Mouse (Mus musculus): ENCODE results near the gene Ryr1.

GRCm38 (mm10) chr7:29141416-29141815, 16.4 kb upstream of the Ryr1 start:
- TF ChIP-seq CTCF (IDR thresholded peaks at IDR 0.05; ENCODE audit: extremely low read depth, insufficient read length, insufficient replicate concordance, low read depth, low read length), result no peak
- TF ChIP-seq POLR2A (IDR thresholded peaks at IDR 0.05; ENCODE audit: low read depth, low read length), result no peak
